Mouse (Mus musculus) layer of hippocampus, adult 9-10 months (tissue): ENCODE results near the gene H3f3a.

ENCODE experiments used
- DNase-seq: peaks from one replicate; pipeline ENCODE4 v3.0.0; 2022; ENCODE audit warnings: low spot score

H3f3a gene

DNA sequence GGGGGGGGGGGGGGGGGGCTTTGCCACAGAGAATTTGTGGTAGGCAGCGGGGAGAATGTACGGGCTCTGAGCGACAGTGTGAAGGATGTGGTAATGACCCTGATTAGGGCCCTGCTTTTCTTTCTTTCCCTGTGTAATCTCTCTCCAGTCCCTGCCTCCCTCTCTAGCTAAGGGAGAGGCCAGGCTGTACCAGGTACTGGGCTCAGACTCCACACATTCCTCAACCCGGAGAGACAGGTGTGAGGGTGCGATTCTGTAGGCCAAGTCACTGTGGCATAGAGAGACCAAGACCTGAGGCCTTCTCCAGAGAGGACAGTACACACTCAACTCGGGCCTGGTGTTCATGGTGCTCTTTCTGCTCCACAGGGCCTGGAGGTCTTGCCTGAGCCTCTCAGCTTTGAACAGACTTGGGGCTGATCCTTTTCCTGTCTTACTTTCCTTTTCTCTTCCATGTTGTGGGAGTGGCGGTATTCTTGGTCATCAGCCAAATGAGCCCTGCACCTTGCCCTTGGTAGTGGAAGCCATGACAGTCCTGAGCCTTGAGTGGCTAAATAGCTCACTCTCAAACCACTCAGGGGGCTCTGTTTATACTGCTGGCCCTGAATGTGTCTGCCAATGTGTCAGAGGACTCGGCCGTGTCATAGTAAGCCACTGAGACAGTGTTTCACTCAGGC, 30.7 kb downstream of the H3f3a start:
- DNase-seq: no peak

DNA sequence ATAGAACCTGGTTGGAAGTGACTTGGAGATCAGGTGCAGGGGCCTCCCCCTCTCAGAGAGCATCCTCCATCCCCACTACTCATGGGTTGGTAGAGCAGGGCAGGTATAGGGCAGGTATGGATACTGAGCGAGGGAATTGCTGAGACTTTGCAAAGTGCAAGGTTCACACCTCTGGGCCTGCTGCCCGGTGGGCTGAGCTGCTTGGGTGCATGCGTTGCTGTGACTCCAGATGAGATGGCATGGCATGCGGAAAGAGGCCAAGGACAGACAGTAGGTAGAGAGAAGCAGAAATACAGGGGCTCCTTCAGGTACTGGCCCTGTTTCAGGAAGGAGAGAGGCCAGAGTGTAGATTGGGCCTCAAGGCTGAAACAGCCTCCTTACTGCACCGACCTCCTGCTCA, 32.5 kb downstream of the H3f3a start:
- DNase-seq: no peak

DNA sequence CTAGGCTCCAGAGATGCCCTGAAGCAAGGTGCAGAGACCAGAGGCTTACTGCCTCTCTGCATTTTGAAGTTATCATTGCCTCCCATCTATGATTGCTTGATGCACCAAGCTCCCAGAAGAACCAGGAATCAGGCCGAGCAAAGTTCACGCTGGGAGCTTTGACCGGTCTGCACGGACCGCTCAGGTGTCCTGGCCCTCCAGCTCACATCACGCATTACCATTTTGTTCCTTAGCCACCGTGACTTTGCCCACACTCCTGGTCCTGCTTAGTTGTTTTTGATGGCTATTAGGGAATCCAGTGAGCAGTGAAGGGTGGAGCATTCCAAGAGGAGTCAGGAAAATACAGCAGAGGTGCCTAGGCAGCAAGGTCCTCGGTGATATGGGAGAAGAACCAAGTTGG, 33.5 kb downstream of the H3f3a start:
- DNase-seq: no peak

DNA sequence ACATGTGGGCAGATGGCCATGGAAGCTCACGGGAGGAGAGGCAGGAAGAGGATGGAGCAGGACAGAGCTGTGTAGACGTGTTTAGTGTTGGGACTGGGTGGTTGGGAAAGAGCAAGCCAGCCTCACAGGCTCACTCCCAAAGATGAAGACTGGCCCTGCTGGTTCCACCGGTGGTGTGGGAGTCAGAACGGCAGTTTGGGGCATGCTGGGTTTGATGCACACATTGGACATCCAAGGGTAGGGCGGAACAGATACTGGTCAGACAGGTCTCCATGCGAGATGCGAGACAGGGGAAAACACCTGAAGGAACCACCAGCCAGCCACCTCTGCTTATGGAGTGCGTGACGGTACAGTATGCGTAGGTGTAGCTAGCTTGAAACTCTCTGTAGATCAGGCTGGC, 34.8 kb downstream of the H3f3a start:
- no peak for DNase-seq

DNA sequence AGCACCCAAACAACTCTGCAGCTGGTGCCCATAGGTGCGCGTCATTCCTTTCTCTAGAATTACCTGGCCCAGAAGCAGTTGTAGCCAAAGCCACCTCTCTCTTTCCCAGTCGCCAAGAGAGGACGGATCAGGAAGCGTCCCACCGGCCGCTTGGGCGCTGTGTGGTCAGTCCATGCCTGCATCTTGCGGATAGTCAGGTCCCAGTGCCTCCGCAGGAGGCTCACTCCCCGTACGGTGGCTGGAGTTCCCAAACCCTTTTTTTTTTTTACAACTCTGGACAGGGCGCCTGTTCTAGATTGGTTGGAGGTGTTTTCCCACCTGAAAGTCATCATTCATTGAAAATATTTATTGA, 35.4 kb downstream of the H3f3a start:
- DNase-seq: no peak

DNA sequence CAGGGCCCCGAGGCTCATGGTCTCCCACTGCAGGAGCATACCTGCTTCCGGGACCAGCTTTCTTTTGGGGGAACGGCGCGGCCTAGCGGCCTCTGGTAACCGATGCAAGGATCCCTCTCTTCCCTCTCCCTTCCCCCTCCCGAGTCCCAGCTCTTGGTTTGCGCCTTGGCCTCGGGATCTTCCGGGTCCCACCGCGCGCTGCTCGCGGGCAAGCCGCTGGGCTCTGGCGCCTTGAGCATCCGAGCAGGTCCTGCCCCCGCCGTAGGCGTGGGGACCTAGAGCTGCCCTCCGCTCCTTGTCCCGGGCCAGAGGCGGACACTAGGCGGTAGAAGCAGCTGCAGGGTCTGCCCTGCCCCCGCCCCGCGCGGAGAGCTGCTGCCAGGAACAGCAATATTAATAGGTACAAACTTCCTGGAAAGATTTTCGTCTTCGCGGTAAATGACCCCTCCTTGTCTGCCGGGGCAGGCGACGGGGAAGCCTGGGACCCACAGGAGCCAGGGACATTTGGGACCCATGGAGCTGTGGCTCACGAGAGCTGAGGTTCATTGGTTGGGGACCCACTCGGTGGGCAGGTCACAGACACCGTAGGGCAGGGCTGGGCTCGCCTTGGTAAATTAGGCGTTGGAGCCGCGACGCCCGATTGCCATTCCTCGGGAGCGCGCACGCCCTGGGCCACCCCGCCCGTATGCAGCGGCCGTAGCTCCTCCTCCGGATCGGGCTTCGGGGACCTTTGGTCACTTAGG, 35.9 kb downstream of the H3f3a start:
- peak; percentile 55 for DNase-seq

DNA sequence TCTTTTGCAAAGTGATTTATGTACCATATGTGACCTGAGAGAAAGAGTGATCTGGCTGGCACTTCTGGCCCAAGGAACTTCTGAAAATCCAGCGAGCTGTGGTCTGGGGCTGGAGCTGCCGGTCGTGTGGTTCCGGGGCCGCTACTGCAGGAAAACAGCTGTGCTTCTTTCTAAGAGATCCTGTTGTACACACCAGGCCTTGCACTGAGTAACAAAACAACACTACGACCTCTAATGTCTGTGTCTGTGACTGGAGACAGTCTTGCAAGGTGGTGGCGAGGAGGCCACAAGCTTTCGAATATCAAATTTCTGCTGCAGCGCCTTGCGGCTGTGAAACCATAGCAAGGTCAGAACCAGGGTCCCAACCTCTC, 36.5 kb downstream of the H3f3a start:
- no peak for DNase-seq

DNA sequence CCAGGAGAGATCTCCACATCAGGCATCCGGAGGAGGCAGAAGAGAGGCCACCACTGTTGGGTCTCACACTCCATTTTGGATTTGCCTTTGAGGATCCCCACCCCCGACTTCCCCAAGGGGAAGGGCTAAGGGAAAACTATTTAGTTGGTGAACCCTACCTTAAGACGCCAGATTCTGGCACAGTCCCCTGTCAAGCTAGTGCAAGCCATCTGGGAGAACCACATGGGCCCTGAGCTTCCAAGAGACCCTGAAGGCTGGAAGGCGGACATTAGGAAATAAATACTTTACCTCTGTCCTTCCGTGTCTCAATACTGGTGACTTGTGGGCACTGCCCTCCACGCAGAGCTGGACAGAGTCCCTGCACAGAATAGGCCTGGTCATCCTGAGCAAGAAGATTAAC, 37.2 kb downstream of the H3f3a start:
- no peak for DNase-seq

DNA sequence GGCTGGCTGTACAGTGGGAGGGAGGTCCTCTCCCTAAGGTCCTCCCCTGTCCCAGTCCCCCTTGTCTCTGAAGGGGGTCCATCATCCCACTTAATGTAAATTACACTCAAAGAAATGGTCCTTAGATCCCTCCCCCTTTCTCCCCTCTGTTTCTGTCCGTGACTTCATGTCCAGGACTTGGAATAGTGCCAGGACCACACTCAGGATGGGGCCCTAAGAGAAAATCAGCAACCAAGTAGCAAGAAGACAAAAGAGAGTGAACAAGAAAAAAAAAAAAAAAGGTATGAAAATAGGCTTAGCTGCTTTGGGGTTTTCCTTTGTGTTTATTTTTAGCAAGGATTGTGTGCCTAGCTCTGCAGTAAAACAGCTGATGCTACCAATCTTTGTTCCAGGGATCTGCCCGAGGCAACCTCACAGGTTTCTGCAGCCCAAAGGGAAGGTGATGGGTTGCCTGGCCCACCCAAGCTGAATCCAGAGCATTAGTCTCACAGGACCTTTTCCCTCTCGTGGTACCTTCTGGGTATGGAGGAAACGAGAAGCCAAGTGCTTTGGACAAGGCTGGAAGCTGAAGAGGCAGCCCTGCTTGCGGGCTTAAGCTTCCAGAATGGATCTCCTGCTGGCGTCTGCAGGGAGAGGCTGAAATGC, 37.8 kb downstream of the H3f3a start:
- DNase-seq: no peak

DNA sequence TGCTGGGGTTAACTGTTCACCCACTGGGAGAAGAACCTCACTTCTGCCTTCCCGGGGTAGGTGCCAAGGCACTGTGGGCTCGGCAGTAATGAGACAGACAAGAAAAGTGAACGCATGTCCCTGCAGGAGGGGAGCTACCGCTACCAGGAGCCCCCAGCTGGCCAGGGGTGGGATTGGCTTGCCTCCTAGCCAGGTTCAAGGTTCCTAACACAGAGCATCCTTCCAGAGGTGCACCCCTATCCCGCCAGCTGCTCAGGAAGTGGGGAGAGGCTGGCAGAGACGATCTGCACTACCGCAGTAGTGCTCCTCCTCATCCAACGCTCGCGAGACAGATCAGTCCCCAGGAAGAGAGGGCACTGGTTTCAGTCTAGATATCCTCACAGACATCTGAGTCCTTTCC, 38.4 kb downstream of the H3f3a start:
- DNase-seq: no peak

DNA sequence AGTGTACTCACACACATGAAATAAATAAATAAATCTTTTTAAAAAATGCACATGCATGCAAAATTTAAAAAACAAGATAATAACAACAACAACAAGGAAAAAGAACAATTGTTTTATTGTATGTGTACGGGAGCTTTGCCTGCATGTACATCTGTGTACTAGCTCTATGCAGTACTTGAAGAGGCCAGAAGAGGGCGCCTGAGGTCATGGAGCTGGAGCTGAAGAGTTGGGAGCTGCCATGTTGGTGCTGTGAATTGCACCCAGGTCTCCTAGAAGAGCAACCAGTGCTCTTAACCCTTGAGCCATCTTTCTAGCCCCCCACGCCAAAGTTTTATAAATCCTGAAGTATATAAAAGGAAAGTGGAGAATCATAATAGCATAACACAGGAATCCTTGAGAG, 39.1 kb downstream of the H3f3a start:
- no peak for DNase-seq

DNA sequence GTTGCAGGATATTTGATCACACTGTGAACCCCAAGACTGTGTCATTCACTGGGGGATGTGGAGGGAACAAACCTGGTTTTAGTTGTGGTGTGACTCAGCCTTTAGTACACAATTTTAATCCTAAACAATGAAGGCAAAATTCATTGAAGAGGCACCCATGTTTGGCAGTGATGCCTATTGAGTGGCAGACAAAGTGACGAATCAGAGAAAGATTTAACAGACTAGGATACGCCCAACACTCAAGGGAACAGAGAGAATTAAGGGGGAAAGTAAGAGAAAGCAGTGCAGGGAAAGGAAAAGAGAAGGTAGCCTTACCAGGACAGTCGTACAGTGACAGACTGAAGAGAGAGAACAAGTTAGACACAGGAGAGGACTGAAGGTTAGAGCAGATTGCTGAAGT, 41.5 kb downstream of the H3f3a start:
- DNase-seq: no peak

DNA sequence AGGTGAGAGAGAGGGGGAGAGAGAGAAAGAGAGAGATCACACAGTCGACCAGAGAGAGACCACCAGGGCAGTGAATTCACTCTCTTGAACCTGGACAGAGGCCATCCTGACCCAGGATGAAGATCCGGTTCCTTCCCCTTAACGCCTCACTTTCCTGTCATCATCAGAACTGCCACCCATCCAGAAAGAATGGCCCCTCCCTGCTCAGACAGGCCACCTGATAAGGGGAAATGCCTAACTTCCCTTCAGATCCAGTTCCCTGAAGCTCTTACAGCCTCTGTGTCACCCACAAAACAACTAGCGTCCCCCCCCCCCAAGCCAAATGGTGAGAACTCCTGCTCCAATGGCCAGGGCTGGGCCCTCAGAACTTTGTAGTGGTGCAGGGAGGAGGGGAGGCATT, 42.0 kb downstream of the H3f3a start:
- DNase-seq: no peak

DNA sequence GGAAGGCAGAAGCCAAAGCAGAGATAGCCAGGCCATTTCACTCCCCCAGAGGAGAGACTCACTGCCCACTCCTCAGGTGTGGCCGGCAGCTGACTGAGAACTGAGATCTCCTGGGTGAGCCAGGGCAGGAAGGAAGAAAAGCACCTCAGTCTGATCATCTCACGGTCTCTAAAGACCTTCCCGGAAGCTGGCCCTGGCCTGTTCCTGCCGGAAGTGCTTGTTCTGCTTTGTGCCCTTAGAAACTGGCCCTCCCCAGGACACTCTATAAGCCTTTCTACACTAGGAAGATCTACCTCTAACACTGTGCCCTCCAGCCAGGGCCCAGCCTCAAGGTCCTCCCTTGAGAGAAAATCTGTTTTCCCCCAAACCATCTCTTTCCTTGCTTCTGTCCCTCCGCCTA, 42.4 kb downstream of the H3f3a start:
- DNase-seq: no peak

DNA sequence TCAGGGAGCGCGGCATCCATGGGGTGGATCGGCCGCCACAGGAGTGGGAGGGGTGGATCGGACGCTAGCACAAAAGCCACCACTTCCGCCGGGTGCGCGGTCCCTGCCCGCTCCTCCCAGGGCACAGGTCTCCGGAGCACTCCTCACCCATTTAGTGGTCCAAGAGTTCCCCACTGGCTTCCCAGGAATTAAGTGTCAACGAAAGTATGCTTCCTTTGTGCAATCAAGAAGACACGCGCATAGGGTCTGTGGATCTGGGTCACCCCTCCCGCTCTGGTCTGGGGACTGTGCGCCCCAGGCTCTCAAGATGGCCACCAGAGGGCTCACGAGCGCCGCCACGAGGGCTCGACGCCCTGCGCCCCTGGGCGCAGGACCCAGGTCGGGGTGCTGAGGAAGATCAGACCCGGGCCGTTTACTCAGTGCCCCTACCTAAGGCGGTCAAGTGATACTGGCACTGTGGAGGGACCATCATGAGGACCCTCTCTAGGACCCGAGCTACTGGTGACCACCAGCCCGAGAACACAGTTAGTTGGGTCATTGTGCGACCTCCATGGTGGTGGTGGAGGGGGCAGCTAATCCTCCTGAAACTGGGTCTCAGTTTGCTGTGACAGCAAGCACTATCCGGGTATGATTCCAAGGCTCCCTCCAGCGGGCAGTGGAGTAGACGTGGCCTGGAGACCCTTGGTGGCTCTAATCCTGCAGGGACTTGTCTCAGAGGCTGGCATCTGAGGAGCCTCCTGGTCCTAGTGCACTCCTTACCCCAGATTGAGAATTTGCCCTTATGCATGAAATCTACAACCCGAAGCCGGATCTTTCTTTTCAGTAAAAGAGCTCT, 45.2 kb downstream of the H3f3a start:
- peak; percentile 38 for DNase-seq

DNA sequence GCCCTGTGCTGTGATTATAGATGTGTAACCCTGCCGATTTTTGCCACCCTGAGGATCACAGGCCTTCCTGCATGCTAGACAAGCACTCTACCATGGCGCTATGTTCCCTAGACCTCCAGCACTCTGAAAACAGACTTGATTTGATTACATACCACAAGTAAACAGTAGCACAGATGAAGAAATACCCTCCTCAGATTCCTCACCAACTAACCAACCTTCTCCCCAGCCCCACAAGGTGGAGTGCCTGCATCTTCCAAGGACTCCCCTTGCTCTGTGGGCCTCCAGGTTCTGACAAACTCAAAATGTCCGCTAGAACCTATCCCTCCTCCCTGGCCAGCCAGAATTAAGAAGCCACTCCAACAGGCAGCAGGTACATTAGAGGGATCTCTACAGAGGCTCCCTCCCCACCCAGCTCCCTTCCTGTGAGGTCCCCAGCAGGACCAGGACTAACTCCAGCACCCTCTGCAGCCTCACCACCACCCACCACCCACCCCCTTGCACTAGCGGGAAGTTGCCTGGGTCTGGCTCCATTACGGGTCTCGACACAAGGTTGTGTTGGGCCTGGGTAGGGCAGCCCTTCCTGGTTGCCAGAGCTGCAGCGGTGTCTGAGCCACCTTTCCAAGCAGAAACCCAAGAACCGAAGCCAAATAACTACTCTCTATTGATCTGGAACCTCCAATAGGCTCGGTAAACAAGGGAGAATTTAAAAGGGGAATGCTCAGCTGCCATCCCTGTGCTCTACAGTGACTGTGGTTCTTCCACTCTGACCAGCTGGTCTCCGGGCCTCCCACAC, 46.0 kb downstream of the H3f3a start:
- DNase-seq: no peak

DNA sequence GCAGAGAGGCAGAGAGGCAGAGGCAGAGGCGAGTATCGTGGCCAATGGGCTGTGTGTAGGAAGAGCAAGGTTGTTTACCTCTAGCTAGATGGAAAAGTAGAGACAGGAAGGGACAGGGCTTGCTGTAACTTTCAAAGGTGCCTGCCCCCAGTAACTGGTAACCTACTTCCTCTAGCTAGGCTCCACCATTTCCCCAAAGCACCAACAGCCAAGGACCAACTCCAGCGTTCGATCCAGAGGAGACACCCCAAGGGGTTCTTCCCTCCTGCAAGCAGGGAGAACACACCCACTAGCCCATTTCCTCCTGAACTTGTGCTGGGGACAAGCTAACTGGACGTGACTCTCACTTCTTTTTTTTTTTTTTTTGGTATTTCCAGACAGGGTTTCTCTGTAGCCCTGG, 47.2 kb downstream of the H3f3a start:
- DNase-seq: no peak

DNA sequence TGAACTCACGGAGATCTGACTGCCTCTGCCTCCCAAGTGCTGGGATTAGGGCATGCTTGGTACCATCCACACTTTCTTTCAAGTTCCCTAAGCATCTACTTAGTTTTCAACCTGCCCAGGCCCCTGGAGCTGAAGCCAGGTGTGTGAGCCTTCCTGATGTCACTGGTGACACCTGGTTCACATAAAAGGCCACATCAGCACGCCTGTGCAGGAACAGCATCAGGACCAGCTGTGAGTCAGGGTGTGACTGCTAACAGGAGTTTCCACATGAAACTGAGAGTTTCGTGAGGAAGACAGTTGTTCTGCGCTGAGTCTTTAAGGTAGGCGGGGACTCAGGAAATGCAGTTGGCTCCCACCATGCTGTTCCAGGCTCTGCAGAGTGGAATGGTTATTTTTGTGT, 48.4 kb downstream of the H3f3a start:
- no peak for DNase-seq

DNA sequence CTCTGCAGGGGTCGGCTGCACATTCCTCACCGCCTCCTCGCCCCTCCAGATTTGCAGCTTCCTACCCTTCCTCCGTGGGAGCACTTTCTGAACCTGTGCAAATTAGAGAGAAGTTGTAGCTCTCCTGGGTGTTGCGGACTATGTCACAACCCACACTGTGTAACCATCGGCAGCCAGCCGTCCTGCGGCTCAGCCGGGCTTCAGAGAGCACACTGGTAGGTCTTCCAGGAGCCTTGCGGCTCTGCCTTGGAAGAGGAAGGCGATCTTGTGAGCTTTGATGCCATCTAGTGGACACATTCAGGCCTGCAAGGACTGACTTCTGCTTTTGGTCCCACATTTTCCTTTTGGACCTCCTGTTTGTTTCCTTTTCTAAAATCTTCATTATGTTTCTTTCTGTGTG, 49.9 kb downstream of the H3f3a start:
- peak; percentile 84 for DNase-seq

DNA sequence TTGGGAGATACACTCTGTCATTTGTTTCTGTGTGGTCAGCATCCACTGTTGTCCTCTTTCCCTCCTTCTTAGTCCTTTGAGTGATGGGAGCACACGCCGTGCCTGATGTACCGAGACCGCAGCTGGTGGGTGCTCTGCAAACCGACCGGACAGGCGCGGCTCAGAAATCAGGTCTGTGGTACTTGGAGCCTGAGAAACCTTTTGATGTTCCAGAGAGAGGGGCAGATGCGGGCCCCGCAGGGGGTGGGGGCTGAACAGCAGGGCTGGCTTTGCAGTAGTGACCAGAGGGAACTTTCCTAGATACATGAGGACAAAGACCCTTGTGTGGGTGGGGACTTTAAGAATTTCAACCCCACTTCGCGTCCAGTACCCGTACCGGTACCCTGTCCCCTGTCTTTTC, 50.4 kb downstream of the H3f3a start:
- DNase-seq: no peak

DNA sequence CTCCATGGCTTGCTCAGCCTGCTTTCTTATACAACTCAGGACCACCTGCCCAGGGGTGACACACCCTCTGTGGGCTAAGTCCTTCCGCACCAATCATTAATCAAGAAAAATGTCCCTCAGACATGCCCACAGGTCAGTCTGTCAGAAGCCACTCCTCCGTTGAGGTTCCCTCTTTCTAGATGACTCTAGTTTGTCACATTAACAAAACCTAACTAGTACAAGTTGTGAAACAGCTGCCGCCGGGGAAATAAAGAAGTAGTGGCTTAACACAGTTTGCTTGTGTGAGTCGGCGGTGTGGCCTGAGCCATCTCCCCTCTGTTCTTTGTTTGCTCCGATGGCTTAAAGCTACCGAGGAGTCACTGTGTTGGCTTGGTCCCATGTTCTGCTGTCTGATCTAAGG, 51.1 kb downstream of the H3f3a start:
- no peak for DNase-seq

DNA sequence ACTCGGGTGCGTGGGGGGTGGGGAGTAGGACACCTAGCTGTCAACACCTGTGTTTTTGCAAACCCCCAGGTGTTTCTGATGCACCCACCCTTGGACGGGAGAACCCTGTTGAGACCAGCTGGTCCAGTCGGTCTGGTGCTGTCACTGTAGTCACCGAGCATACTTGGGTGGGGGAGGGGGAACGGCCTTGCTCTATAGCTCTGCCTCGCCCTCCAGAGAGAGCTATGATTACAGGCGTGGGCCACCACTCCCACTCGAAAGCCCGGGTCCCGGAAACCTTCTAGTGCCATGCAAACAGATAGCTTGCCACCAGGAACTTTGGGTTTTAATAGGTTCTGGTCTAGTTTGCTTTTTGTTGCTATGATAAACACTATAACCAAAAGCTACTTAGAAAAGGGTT, 51.6 kb downstream of the H3f3a start:
- no peak for DNase-seq
